Comparison of ENCODE assay signal across 15 mouse cellular contexts in genomic region chr11:98380106-98380505, GRCm38 (mm10). TPM values are rescaled to one million over a fixed set of nuclear protein-coding genes. Genes with fewer than 3 reads are reported as not detected.
DNase-seq lines count a peak whose midpoint lies in the region; ATAC-seq lines count a peak whose summit lies in the region.
"Had no signal": no experiment of that assay in that cellular context is flagged by ENCODE, and none has a peak within 500 bp of the region (broad histone marks: within the 10 kb centered on the region; RNA-seq: fewer than 3 reads in every experiment).

No protein-coding gene starts in this region.

- no peak for ATAC-seq in forebrain, embryonic 13.5 days
- ATAC-seq in forebrain, embryonic 11.5 days (replicated peaks; ENCODE audit: low FRiP score): no peak
- no peak for ATAC-seq in kidney, embryonic 14.5 days (ENCODE audit: low FRiP score, low TSS enrichment)
- no peak for ATAC-seq in erythroblast, adult 5-6 weeks (replicated peaks; ENCODE audit: low FRiP score, poor library complexity, severe bottlenecking)

- peaks cover 11% of the 10 kb centered on the region for H3K27me3 ChIP-seq in forebrain, embryonic 13.5 days
- no peaks in the 10 kb centered on the region for H3K27me3 ChIP-seq in forebrain, embryonic 11.5 days (ENCODE audit: control insufficient read depth, insufficient read depth, low read length)
- H3K27me3 ChIP-seq in kidney, embryonic 14.5 days (ENCODE audit: control insufficient read depth, insufficient read depth, low read length): no peaks in the 10 kb centered on the region; the same call in 1 of the 2 replicates

- peak overlapping the region; percentile 7; the same call in 1 of the 2 replicates for H3K27ac ChIP-seq in forebrain, embryonic 13.5 days
- no peak overlapping the region for H3K27ac ChIP-seq in forebrain, embryonic 11.5 days (ENCODE audit: low read depth, low read length)
- no peak overlapping the region for H3K27ac ChIP-seq in kidney, embryonic 14.5 days (ENCODE audit: low read depth, low read length)
- H3K27ac ChIP-seq: limb, embryonic 10.5 days had no signal

- whole genome bisulfite sequencing in forebrain, embryonic 13.5 days: 85% methylated on average over 6 of the region's 6 CpGs
- WGBS in forebrain, embryonic 11.5 days: 90% methylated on average over 6 of the region's 6 CpGs
- WGBS in kidney, embryonic 14.5 days: 82% methylated on average over 6 of the region's 6 CpGs

- no peak overlapping the region for H3K4me3 ChIP-seq in forebrain, embryonic 13.5 days
- no peak overlapping the region for H3K4me3 ChIP-seq in forebrain, embryonic 11.5 days (ENCODE audit: low read depth, low read length)
- no peak overlapping the region for H3K4me3 ChIP-seq in kidney, embryonic 14.5 days (ENCODE audit: low read length)
- H3K4me3 ChIP-seq: erythroblast, embryonic 14.5 days; limb, embryonic 10.5 days; midbrain, embryonic 12.5 days had no signal

- DNase-seq in forebrain, embryonic 11.5 days (ENCODE audit: low spot score): no peak
- DNase-seq in kidney, adult 9 months: peak; percentile 57
- peak; percentile 69 to 71 for DNase-seq in cerebellum, postnatal 36 days
- peak; percentile 64 for DNase-seq in kidney, postnatal 14 days
- no peak for DNase-seq in urinary bladder, postnatal 10 days (ENCODE audit: low spot score)
- DNase-seq: lung, adult 2 months; spleen, adult 18-20 months had no signal

- no peak overlapping the region for H3K4me2 ChIP-seq in forebrain, embryonic 13.5 days
- H3K4me2 ChIP-seq in forebrain, embryonic 11.5 days (ENCODE audit: low read depth, low read length, severe bottlenecking): no peak overlapping the region
- H3K4me2 ChIP-seq in kidney, embryonic 14.5 days (replicated peaks; ENCODE audit: low read depth, low read length): no peak overlapping the region
- H3K4me2 ChIP-seq: midbrain, embryonic 12.5 days had no signal

- no peaks in the 10 kb centered on the region for H3K9me3 ChIP-seq in forebrain, embryonic 13.5 days (replicated peaks)
- no peaks in the 10 kb centered on the region for H3K9me3 ChIP-seq in forebrain, embryonic 11.5 days (ENCODE audit: control insufficient read depth, low read length)
- H3K9me3 ChIP-seq in kidney, embryonic 14.5 days (ENCODE audit: control insufficient read depth, low read length): no peaks in the 10 kb centered on the region
- H3K9me3 ChIP-seq: G1E; limb, embryonic 10.5 days; midbrain, embryonic 12.5 days had no signal

- no peak overlapping the region for H3K9ac ChIP-seq in forebrain, embryonic 13.5 days
- no peak overlapping the region for H3K9ac ChIP-seq in forebrain, embryonic 11.5 days (ENCODE audit: low read length)
- no peak overlapping the region for H3K9ac ChIP-seq in kidney, embryonic 14.5 days (ENCODE audit: low read depth, low read length)
- H3K9ac ChIP-seq: midbrain, embryonic 12.5 days had no signal

- H3K36me3 ChIP-seq in forebrain, embryonic 13.5 days (ENCODE audit: poor library complexity, severe bottlenecking): peaks cover 61% of the 10 kb centered on the region
- H3K36me3 ChIP-seq in forebrain, embryonic 11.5 days (ENCODE audit: control insufficient read depth, insufficient read depth, low read length): peaks cover 3% of the 10 kb centered on the region
- peaks cover 55% of the 10 kb centered on the region for H3K36me3 ChIP-seq in kidney, embryonic 14.5 days (ENCODE audit: control insufficient read depth, insufficient read depth, low read length)

- H3K4me1 ChIP-seq in forebrain, embryonic 13.5 days: 0 out of 2 replicates have a peak, but pooled peaks cover 2% of the 10 kb centered on the region
- H3K4me1 ChIP-seq in forebrain, embryonic 11.5 days (replicated peaks; ENCODE audit: control insufficient read depth, insufficient read depth, low read length): no peaks in the 10 kb centered on the region
- no peaks in the 10 kb centered on the region for H3K4me1 ChIP-seq in kidney, embryonic 14.5 days (ENCODE audit: control insufficient read depth, insufficient read depth, low read length)
- H3K4me1 ChIP-seq: limb, embryonic 10.5 days; midbrain, embryonic 12.5 days had no signal

RNA-seq across cellular contexts. Expression of gene Tcap, which starts 3.5 kb away (rescaled TPM):
- polyA plus RNA-seq in forebrain, embryonic 13.5 days (2015; fragmentation: Nextera tagmentation; extraction: Ambion mirVana): 0.18 and 0.19 TPM in 2 replicates
- polyA plus RNA-seq in forebrain, embryonic 11.5 days (2014; fragmentation: Nextera tagmentation; extraction: Ambion mirVana): not detected in 2 replicates
- 1.3 and 2.3 TPM in 2 replicates for polyA plus RNA-seq in kidney, embryonic 14.5 days (2014; fragmentation: Nextera tagmentation; extraction: Ambion mirVana)
- total RNA-seq in erythroblast, adult 5-6 weeks (2015; ENCODE audit: low replicate concordance): not detected in 2 replicates
- not detected in 2 replicates for total RNA-seq in erythroblast, adult 5-6 weeks (2017; ENCODE audit: low replicate concordance)
- total RNA-seq: G1E had no signal
- polyA plus RNA-seq: erythroblast, embryonic 14.5 days; G1E; thymus, postnatal 0 days had no signal

RNA-seq across cellular contexts. Expression of gene Pnmt, which starts 6.1 kb away (rescaled TPM):
- 0.35 TPM in 1 of 2 replicates, not detected in the other for polyA plus RNA-seq in forebrain, embryonic 13.5 days (2015; fragmentation: Nextera tagmentation; extraction: Ambion mirVana)
- polyA plus RNA-seq in forebrain, embryonic 11.5 days (2014; fragmentation: Nextera tagmentation; extraction: Ambion mirVana): not detected in 2 replicates
- polyA plus RNA-seq in kidney, embryonic 14.5 days (2014; fragmentation: Nextera tagmentation; extraction: Ambion mirVana): 0.84 and 2.2 TPM in 2 replicates
- total RNA-seq in erythroblast, adult 5-6 weeks (2015; ENCODE audit: low replicate concordance): not detected in 2 replicates
- total RNA-seq in erythroblast, adult 5-6 weeks (2017; ENCODE audit: low replicate concordance): not detected in 2 replicates
- total RNA-seq: G1E had no signal
- polyA plus RNA-seq: erythroblast, embryonic 14.5 days; G1E had no signal

RNA-seq across cellular contexts. Expression of gene Pgap3, which starts 20.2 kb away (rescaled TPM):
- 6.7 and 9.2 TPM in 2 replicates for polyA plus RNA-seq in forebrain, embryonic 13.5 days (2015; fragmentation: Nextera tagmentation; extraction: Ambion mirVana)
- 9.0 and 9.2 TPM in 2 replicates for polyA plus RNA-seq in forebrain, embryonic 11.5 days (2014; fragmentation: Nextera tagmentation; extraction: Ambion mirVana)
- 10.7 and 14.8 TPM in 2 replicates for polyA plus RNA-seq in kidney, embryonic 14.5 days (2014; fragmentation: Nextera tagmentation; extraction: Ambion mirVana)
- total RNA-seq in erythroblast, adult 5-6 weeks (2015; ENCODE audit: low replicate concordance): not detected in 2 replicates
- 0.56 TPM in 1 of 2 replicates, not detected in the other for total RNA-seq in erythroblast, adult 5-6 weeks (2017; ENCODE audit: low replicate concordance)

RNA-seq across cellular contexts. Expression of gene Stard3, which starts 21.9 kb away (rescaled TPM):
- polyA plus RNA-seq in forebrain, embryonic 13.5 days (2015; fragmentation: Nextera tagmentation; extraction: Ambion mirVana): 44.0 and 45.5 TPM in 2 replicates
- polyA plus RNA-seq in forebrain, embryonic 11.5 days (2014; fragmentation: Nextera tagmentation; extraction: Ambion mirVana): 38.1 and 39.9 TPM in 2 replicates
- 34.9 and 42.0 TPM in 2 replicates for polyA plus RNA-seq in kidney, embryonic 14.5 days (2014; fragmentation: Nextera tagmentation; extraction: Ambion mirVana)
- total RNA-seq in erythroblast, adult 5-6 weeks (2015; ENCODE audit: low replicate concordance): 8.5 and 9.2 TPM in 2 replicates
- 2.8 and 6.0 TPM in 2 replicates for total RNA-seq in erythroblast, adult 5-6 weeks (2017; ENCODE audit: low replicate concordance)

RNA-seq across cellular contexts. Expression of gene Ppp1r1b, which starts 31.9 kb away (rescaled TPM):
- polyA plus RNA-seq in forebrain, embryonic 13.5 days (2015; fragmentation: Nextera tagmentation; extraction: Ambion mirVana): 14.6 and 20.0 TPM in 2 replicates
- polyA plus RNA-seq in forebrain, embryonic 11.5 days (2014; fragmentation: Nextera tagmentation; extraction: Ambion mirVana): 0.29 and 0.41 TPM in 2 replicates
- polyA plus RNA-seq in kidney, embryonic 14.5 days (2014; fragmentation: Nextera tagmentation; extraction: Ambion mirVana): 0.87 and 1.7 TPM in 2 replicates
- total RNA-seq in erythroblast, adult 5-6 weeks (2015; ENCODE audit: low replicate concordance): not detected in 2 replicates
- not detected in 2 replicates for total RNA-seq in erythroblast, adult 5-6 weeks (2017; ENCODE audit: low replicate concordance)
- total RNA-seq: G1E had no signal
- polyA plus RNA-seq: G1E had no signal

Comparison
In these comparisons a context has a peak if more than half of its experiments do, and no peak if none do; other contexts are left out.
1. DNase-seq: peak in kidney, adult 9 months (single experiment), cerebellum, postnatal 36 days (2 of 2) and kidney, postnatal 14 days (single experiment); none in forebrain, embryonic 11.5 days (single experiment) and urinary bladder, postnatal 10 days (single experiment).